ENCODE assay signal across 28 mouse cellular contexts in the genomic region with DNA sequence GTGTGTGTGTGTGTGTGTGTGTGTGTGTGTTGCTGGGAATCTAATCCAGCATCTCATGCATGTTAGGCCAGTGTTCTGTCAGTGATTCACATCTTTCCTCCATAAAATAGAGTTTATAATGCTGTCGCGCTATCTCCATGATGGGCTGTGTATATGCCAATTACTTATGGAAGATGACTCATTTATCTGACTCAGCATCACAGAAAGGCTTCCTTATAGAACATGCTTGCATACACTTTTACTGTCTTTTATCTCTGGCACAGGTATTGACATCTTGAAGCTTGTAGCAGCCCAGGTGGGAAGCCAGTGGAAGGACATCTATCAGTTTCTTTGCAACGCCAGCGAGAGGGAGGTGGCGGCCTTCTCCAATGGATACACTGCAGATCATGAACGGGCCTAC.
"Had no signal": no experiment of that assay in that cellular context is flagged by ENCODE, and none has a peak within 500 bp of the region (broad histone marks: within the 10 kb centered on the region; RNA-seq: fewer than 3 reads in every experiment).

No protein-coding gene starts in this region.

- H3K9ac ChIP-seq: embryonic facial prominence, embryonic 12.5 days; embryonic facial prominence, embryonic 13.5 days; embryonic facial prominence, embryonic 15.5 days; forebrain, embryonic 12.5 days; forebrain, embryonic 13.5 days; forebrain, postnatal 0 days had no signal

- H3K4me2 ChIP-seq: embryonic facial prominence, embryonic 12.5 days; embryonic facial prominence, embryonic 13.5 days; embryonic facial prominence, embryonic 15.5 days; forebrain, embryonic 12.5 days; forebrain, embryonic 13.5 days had no signal

- ATAC-seq: forebrain, embryonic 13.5 days; forebrain, embryonic 14.5 days; forebrain, postnatal 0 days had no signal

- H3K27ac ChIP-seq: embryonic facial prominence, embryonic 10.5 days; embryonic facial prominence, embryonic 12.5 days; embryonic facial prominence, embryonic 13.5 days; embryonic facial prominence, embryonic 15.5 days; forebrain, embryonic 10.5 days; forebrain, embryonic 12.5 days; forebrain, embryonic 13.5 days; gastrocnemius, adult 2 months; heart, adult 2 months had no signal

- DNase-seq: cerebellum, adult 18-20 months; cerebellum, adult 2 months; cerebellum, adult 8-10 months; cerebellum, adult 9-10 months; cerebellum, adult 9-11 months; cerebellum, postnatal 10 days; cerebellum, postnatal 14 days; cerebellum, postnatal 25 days; cerebellum, postnatal 36 days; embryo, embryonic 11 days; forebrain, postnatal 0 days; gastrocnemius, adult 2 months; gastrocnemius, postnatal 10 days; gastrocnemius, postnatal 14 days; gastrocnemius, postnatal 25 days; gastrocnemius, postnatal 36 days; heart, adult 11 months; heart, adult 18-20 months; heart, adult 2 months had no signal

- H3K4me3 ChIP-seq: embryonic facial prominence, embryonic 10.5 days; embryonic facial prominence, embryonic 12.5 days; embryonic facial prominence, embryonic 13.5 days; embryonic facial prominence, embryonic 15.5 days; erythroblast, embryonic 14.5 days; forebrain, embryonic 10.5 days; forebrain, embryonic 12.5 days; forebrain, embryonic 13.5 days; gastrocnemius, adult 2 months; heart, adult 2 months had no signal

- H3K27me3 ChIP-seq: embryonic facial prominence, embryonic 12.5 days; embryonic facial prominence, embryonic 13.5 days; embryonic facial prominence, embryonic 15.5 days; forebrain, embryonic 12.5 days; forebrain, embryonic 13.5 days had no signal

- H3K4me1 ChIP-seq: embryonic facial prominence, embryonic 10.5 days; embryonic facial prominence, embryonic 12.5 days; embryonic facial prominence, embryonic 13.5 days; embryonic facial prominence, embryonic 15.5 days; forebrain, embryonic 10.5 days; forebrain, embryonic 12.5 days; forebrain, embryonic 13.5 days had no signal

- H3K9me3 ChIP-seq: embryonic facial prominence, embryonic 10.5 days; embryonic facial prominence, embryonic 12.5 days; embryonic facial prominence, embryonic 13.5 days; embryonic facial prominence, embryonic 15.5 days; forebrain, embryonic 10.5 days; forebrain, embryonic 12.5 days; forebrain, embryonic 13.5 days had no signal
